Mouse (Mus musculus) C2C12 (cell line): ENCODE measurements around the gene Rnf182. TPM values are rescaled to one million over a fixed set of nuclear protein-coding genes. Genes with fewer than 3 reads are reported as not detected.

ENCODE experiments used
- H3K27me3 ChIP-seq: one replicate; pipeline ENCODE4 v1.6.1; 2011; ENCODE audit not compliant: control insufficient read depth, insufficient read depth, insufficient read length
- H3K36me3 ChIP-seq: one replicate; pipeline ENCODE4 v1.6.1; 2011; ENCODE audit not compliant: control insufficient read depth, insufficient read depth
- H3K4me3 ChIP-seq: one replicate; pipeline ENCODE4 v1.5.1; 2011; ENCODE audit warnings: mild to moderate bottlenecking, control low read depth; ENCODE audit not compliant: poor library complexity, insufficient read depth, severe bottlenecking
- H3K79me2 ChIP-seq: one replicate; pipeline ENCODE4 v1.6.1; 2011; ENCODE audit not compliant: control insufficient read depth, insufficient read depth
- H3K79me3 ChIP-seq: one replicate; pipeline ENCODE4 v1.6.1; 2011; ENCODE audit warnings: low read depth, control low read depth
- H3ac ChIP-seq: one replicate; pipeline ENCODE3; 2011; ENCODE audit warnings: low read depth; ENCODE audit not compliant: control insufficient read depth, insufficient read length
- CEBPB ChIP-seq: IDR thresholded peaks from one replicate; pipeline ENCODE4 v1.6.1; 2011; ENCODE audit warnings: low read depth, mild to moderate bottlenecking, control low read depth, moderate library complexity
- CTCF ChIP-seq: IDR thresholded peaks from one replicate; pipeline ENCODE4 v1.5.1; 2011; ENCODE audit not compliant: control insufficient read depth, insufficient read depth, insufficient read length
- FOSL1 ChIP-seq: IDR thresholded peaks from one replicate; pipeline ENCODE4 v1.8.0; 2011; ENCODE audit warnings: mild to moderate bottlenecking, low read length; ENCODE audit not compliant: poor library complexity, insufficient read depth, severe bottlenecking
- MAX ChIP-seq: IDR thresholded peaks from one replicate; pipeline ENCODE4 v1.6.1; 2011; ENCODE audit warnings: mild to moderate bottlenecking, control low read depth
- MYOD1 ChIP-seq: IDR thresholded peaks from one replicate; pipeline ENCODE4 v1.6.1; 2011; ENCODE audit warnings: low read depth; ENCODE audit not compliant: control insufficient read depth, insufficient read length
- MYOG ChIP-seq: IDR thresholded peaks from one replicate; pipeline ENCODE4 v1.6.1; 2011; ENCODE audit not compliant: control insufficient read depth, insufficient read length; ENCODE audit errors: extremely low read depth
- USF1 ChIP-seq: IDR thresholded peaks from one replicate; pipeline ENCODE4 v1.6.1; 2011; ENCODE audit warnings: low read depth, mild to moderate bottlenecking, control low read depth, moderate library complexity
- polyA plus RNA-seq: library from polyadenylated mRNA; unstranded; fragments of >200 nt; fragmentation: generic; extraction: Trizol; gene quantifications from one replicate; pipeline ENCODE4 v1.2.1, GENCODE M21; 2012; ENCODE audit warnings: missing spikeins

Rnf182 gene
- polyA plus RNA-seq, 1 experiment: 0.01 TPM

- TF ChIP-seq USF1: no peak
- Histone ChIP-seq H3K79me2 (no peaks in the 10 kb centered on the region), H3ac (no peak overlapping the region), H3K36me3 (no peaks in the 10 kb centered on the region), H3K27me3 (peaks cover 18% of the 10 kb centered on the region), H3K79me3 (no peaks in the 10 kb centered on the region), H3K4me3 (no peak overlapping the region)
These were observed 89.1 kb downstream of the Rnf182 start for GRCm38 (mm10) chr13:43704533-43705116.

- H3K79me3 ChIP-seq: no peaks in the 10 kb centered on the region
- no peak overlapping the region for H3K4me3 ChIP-seq
- TF ChIP-seq CEBPB (no peak), FOSL1 (no peak), MAX (no peak), MYOD1 (no peak), MYOG (no peak), USF1 (no peak), CTCF (no peak)
- H3K36me3 ChIP-seq: no peaks in the 10 kb centered on the region
- H3ac ChIP-seq: no peak overlapping the region
- peaks cover 17% of the 10 kb centered on the region for H3K27me3 ChIP-seq
- H3K79me2 ChIP-seq: no peaks in the 10 kb centered on the region
These were observed 90.9 kb downstream of the Rnf182 start for GRCm38 (mm10) chr13:43706387-43706786.

GRCm38 (mm10) chr13:43709529-43709928 is 94.0 kb downstream of the Rnf182 start:
- TF ChIP-seq CEBPB: no peak
- TF ChIP-seq MAX: no peak
- TF ChIP-seq CTCF: no peak
- no peak for TF ChIP-seq MYOG
- TF ChIP-seq MYOD1: no peak
- no peak for TF ChIP-seq FOSL1
- no peak for TF ChIP-seq USF1
- no peak overlapping the region for H3K4me3 ChIP-seq
- no peaks in the 10 kb centered on the region for H3K79me3 ChIP-seq
- no peaks in the 10 kb centered on the region for H3K36me3 ChIP-seq
- no peak overlapping the region for H3ac ChIP-seq
- H3K79me2 ChIP-seq: no peaks in the 10 kb centered on the region
- H3K27me3 ChIP-seq: peaks cover 19% of the 10 kb centered on the region

- TF ChIP-seq FOSL1 (no peak), CTCF (no peak), USF1 (no peak), MYOG (no peak), CEBPB (no peak), MAX (no peak), MYOD1 (no peak)
- Histone ChIP-seq H3ac (no peak overlapping the region), H3K79me3 (no peaks in the 10 kb centered on the region), H3K27me3 (peaks cover 14% of the 10 kb centered on the region), H3K79me2 (no peaks in the 10 kb centered on the region), H3K4me3 (no peak overlapping the region), H3K36me3 (no peaks in the 10 kb centered on the region)
These were observed 96.3 kb downstream of the Rnf182 start for GRCm38 (mm10) chr13:43711708-43712314.

- Histone ChIP-seq H3K4me3 (no peak overlapping the region), H3K36me3 (no peaks in the 10 kb centered on the region), H3K79me2 (no peaks in the 10 kb centered on the region), H3ac (no peak overlapping the region), H3K27me3 (peaks cover 15% of the 10 kb centered on the region), H3K79me3 (no peaks in the 10 kb centered on the region)
- TF ChIP-seq MAX (no peak), CEBPB (no peak), MYOG (no peak), FOSL1 (no peak), MYOD1 (no peak), USF1 (no peak), CTCF (no peak)
These were observed 99.2 kb downstream of the Rnf182 start for GRCm38 (mm10) chr13:43714741-43715140.

GRCm38 (mm10) chr13:43715466-43715865 is 100.0 kb downstream of the Rnf182 start:
- TF ChIP-seq MAX: no peak
- TF ChIP-seq MYOG: no peak
- no peak for TF ChIP-seq MYOD1
- TF ChIP-seq CEBPB: no peak
- TF ChIP-seq CTCF: no peak
- TF ChIP-seq FOSL1: no peak
- no peak for TF ChIP-seq USF1
- H3K36me3 ChIP-seq: no peaks in the 10 kb centered on the region
- H3K4me3 ChIP-seq: no peak overlapping the region
- H3K79me3 ChIP-seq: no peaks in the 10 kb centered on the region
- H3K27me3 ChIP-seq: peaks cover 16% of the 10 kb centered on the region
- H3K79me2 ChIP-seq: no peaks in the 10 kb centered on the region
- no peak overlapping the region for H3ac ChIP-seq
